Mouse (Mus musculus) retina, adult 2 months (tissue): ENCODE measurements around the gene Madcam1.
A peak's percentile ranks its signal among the peaks of the same experiment; 100 is the strongest.

Experiments
- DNase-seq: peaks from one replicate; pipeline ENCODE4 v3.0.0-alpha.2; 2012; ENCODE audit warnings: low read depth, low spot score

Madcam1 gene

GRCm38 (mm10) chr10:79709307-79709706, 44.9 kb downstream of the Madcam1 start:
- no peak for DNase-seq

GRCm38 (mm10) chr10:79712029-79712428, 47.7 kb downstream of the Madcam1 start:
- DNase-seq = no peak

GRCm38 (mm10) chr10:79712499-79713126, 48.3 kb downstream of the Madcam1 start:
- DNase-seq = peak; percentile 57

DNA sequence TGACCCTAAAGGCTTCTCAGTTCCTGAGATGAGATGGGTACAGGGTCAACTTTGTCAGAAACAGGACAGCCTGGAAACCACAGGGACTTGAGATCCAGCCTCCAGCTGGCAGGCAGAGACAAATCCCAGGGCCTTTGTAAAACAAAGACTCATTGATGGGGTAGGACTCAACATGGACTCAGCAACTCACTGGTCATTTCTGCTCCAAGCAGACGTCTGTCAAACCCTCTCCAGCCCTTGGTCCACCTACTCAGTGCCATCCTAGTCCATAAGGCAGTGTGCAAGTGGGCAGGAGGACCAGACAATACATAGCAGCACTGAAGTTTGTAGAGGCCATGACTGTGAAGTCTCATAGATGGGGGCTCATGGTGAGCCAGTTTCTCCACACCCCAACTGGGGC, 48.8 kb downstream of the Madcam1 start:
- no peak for DNase-seq

GRCm38 (mm10) chr10:79714996-79715395, 50.6 kb downstream of the Madcam1 start:
- DNase-seq = no peak

- DNase-seq = no peak
Observed at GRCm38 (mm10) chr10:79716254-79716987, 52.1 kb downstream of the Madcam1 start, which contains the start of gene Hcn2. Hcn2 (plus strand) TSS chr10:79716634.

DNA sequence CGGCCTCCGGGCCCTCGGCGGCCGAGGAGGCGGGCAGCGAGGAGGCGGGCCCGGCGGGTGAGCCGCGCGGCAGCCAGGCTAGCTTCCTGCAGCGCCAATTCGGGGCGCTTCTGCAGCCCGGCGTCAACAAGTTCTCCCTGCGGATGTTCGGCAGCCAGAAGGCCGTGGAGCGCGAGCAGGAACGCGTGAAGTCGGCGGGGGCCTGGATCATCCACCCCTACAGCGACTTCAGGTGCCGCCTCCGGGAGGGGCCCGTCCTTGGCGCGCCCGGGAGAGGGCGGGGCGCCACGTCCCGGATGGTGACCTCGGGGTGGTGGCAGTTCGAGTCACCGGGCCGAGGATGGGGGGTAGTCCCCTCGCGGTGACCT, 52.6 kb downstream of the Madcam1 start:
- DNase-seq = no peak

DNA sequence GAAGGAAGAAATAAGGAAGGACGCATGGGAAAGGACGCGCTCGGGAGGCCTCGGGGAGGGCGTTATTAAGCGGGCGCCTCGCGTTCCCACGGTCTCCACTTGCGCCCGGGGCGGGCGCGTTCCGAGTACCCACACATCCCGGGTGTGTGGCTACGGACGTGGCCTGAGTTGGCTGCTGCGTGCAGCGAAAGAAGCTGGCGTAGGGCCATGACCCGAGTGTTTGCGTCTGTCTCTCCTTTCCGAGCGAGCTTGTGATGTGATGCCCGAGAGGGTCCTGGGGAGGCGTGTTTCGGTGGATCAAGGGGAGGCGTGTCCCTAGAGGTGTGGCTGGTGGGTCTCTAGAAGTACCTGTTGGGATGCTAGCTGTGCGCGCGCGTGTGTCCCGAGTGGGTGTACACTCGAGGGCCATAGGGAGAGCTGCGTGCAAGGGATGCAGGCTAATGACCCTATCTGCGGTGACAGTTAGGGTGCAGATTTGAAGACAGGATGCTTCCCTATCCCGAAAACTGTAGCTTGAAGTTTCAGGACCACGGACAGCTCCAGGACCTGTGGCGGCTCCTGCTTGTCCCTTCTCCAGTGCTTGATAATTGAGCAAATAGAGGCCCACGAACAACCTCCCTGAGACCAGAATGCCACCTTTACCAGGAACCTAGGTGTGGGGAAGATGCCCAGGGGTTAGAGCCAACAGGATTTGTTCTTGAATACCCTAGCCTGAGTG, 53.4 kb downstream of the Madcam1 start:
- no peak for DNase-seq
